Mouse (Mus musculus): Measurements from ENCODE around the gene Rora.

Gene Rora

GRCm38 (mm10) chr9:68898286-68898685 is 244.7 kb downstream of the Rora start:
- DNase-seq: no peak

- DNase-seq: no peak
Observed at GRCm38 (mm10) chr9:68899525-68900222, 246.1 kb downstream of the Rora start.

GRCm38 (mm10) chr9:68906361-68906883 is 252.8 kb downstream of the Rora start:
- DNase-seq: no peak

- DNase-seq: no peak
Observed at GRCm38 (mm10) chr9:68912483-68913151, 259.0 kb downstream of the Rora start.

- no peak for DNase-seq
Observed at GRCm38 (mm10) chr9:68913191-68913697, 259.7 kb downstream of the Rora start.

- DNase-seq: peak; percentile 31
Observed at GRCm38 (mm10) chr9:68914541-68915275, 261.1 kb downstream of the Rora start.

- DNase-seq: peak; percentile 41
Observed at GRCm38 (mm10) chr9:68916741-68917140, 263.2 kb downstream of the Rora start.

GRCm38 (mm10) chr9:68923128-68923601 is 269.6 kb downstream of the Rora start:
- DNase-seq: no peak

GRCm38 (mm10) chr9:68926406-68926805 is 272.8 kb downstream of the Rora start:
- DNase-seq: no peak

GRCm38 (mm10) chr9:68933159-68933558 is 279.6 kb downstream of the Rora start:
- DNase-seq: no peak

GRCm38 (mm10) chr9:68934238-68934637 is 280.7 kb downstream of the Rora start:
- DNase-seq: no peak

GRCm38 (mm10) chr9:68935611-68936010 is 282.0 kb downstream of the Rora start:
- DNase-seq: no peak

GRCm38 (mm10) chr9:68941037-68941436 is 287.5 kb downstream of the Rora start:
- DNase-seq: no peak

- peak; percentile 26 for DNase-seq
Observed at GRCm38 (mm10) chr9:68942595-68943011, 289.0 kb downstream of the Rora start.

GRCm38 (mm10) chr9:68944026-68944425 is 290.4 kb downstream of the Rora start:
- no peak for DNase-seq

GRCm38 (mm10) chr9:68947707-68948106 is 294.1 kb downstream of the Rora start:
- DNase-seq: no peak

- DNase-seq: no peak
Observed at GRCm38 (mm10) chr9:68948141-68948540, 294.6 kb downstream of the Rora start.

- no peak for DNase-seq
Observed at GRCm38 (mm10) chr9:68956210-68956874, 302.8 kb downstream of the Rora start.

- DNase-seq: peak; percentile 61
Observed at GRCm38 (mm10) chr9:68956938-68957573, 303.5 kb downstream of the Rora start.

GRCm38 (mm10) chr9:68957793-68958192 is 304.2 kb downstream of the Rora start:
- DNase-seq: no peak

- no peak for DNase-seq
Observed at GRCm38 (mm10) chr9:68958919-68959318, 305.3 kb downstream of the Rora start.

GRCm38 (mm10) chr9:68963898-68964297 is 310.3 kb downstream of the Rora start:
- peak; percentile 19 for DNase-seq

Measured in cerebellum, adult 11 months (tissue).